Mouse (Mus musculus) C2C12 (cell line): Measurements from ENCODE around the gene C2cd3.

ENCODE experiments used
- CEBPB ChIP-seq: IDR thresholded peaks from one replicate; pipeline ENCODE4 v1.6.1; 2011; ENCODE audit warnings: low read depth, mild to moderate bottlenecking, control low read depth, moderate library complexity
- CTCF ChIP-seq: IDR thresholded peaks from one replicate; pipeline ENCODE4 v1.5.1; 2011; ENCODE audit not compliant: control insufficient read depth, insufficient read depth, insufficient read length
- MAX ChIP-seq: IDR thresholded peaks from one replicate; pipeline ENCODE4 v1.6.1; 2011; ENCODE audit warnings: mild to moderate bottlenecking, control low read depth
- MYOD1 ChIP-seq: IDR thresholded peaks from one replicate; pipeline ENCODE4 v1.6.1; 2011; ENCODE audit warnings: low read depth; ENCODE audit not compliant: control insufficient read depth, insufficient read length
- MYOG ChIP-seq: IDR thresholded peaks from one replicate; pipeline ENCODE4 v1.6.1; 2011; ENCODE audit not compliant: control insufficient read depth, insufficient read length; ENCODE audit errors: extremely low read depth
- USF1 ChIP-seq: IDR thresholded peaks from one replicate; pipeline ENCODE4 v1.6.1; 2011; ENCODE audit warnings: low read depth, mild to moderate bottlenecking, control low read depth, moderate library complexity

GRCm38 (mm10) chr7:100508670-100509069 is 136.6 kb downstream of the C2cd3 start:
- TF ChIP-seq CTCF (no peak), MAX (no peak), CEBPB (no peak), MYOG (no peak), MYOD1 (no peak), USF1 (no peak)
